Mouse (Mus musculus) 416B (cell line): ENCODE data around the gene Esd.

Source experiments
- DNase-seq: peaks from one replicate; pipeline ENCODE4 v3.0.0; 2011; ENCODE audit warnings: low read depth

Gene Esd

DNA sequence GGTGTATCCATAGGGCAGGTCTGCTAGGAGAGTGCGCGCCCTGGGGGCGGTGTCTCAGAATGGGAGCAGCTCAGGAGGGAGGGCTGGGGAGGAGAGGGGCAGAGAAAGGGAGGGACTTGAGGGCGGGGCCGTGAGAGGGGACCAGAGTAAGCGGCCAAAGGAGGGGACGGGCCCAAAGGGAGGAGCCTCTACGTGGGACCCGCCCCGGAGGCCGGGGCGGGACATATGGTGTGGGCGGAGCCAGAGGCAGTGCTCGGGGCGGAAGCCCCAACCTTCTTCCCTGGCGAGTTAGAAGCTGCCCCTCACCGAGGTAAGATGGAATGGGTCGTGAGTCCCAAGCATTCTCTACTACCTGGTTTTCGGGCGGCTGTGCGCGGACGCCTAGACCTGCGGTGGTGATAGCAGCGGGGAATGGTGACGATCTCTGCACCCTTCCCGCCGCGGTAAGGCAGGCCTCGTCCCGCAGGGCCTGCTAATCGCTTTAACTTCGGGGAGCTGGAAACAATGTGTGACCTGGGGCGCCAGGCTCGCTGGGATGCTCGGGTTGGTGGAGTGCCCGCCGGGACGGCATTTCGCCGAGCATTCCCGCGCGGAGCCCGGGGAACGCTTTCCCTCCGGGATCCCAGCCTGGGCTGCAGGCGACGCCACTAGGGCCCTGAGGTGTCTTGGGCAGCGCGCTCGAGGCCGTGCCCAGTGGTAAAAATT lies at the start of gene Esd:
Gene Esd (plus strand): TSS at position 219 of the 705 bp plus-strand sequence.
- DNase-seq, result peak; percentile 96

DNA sequence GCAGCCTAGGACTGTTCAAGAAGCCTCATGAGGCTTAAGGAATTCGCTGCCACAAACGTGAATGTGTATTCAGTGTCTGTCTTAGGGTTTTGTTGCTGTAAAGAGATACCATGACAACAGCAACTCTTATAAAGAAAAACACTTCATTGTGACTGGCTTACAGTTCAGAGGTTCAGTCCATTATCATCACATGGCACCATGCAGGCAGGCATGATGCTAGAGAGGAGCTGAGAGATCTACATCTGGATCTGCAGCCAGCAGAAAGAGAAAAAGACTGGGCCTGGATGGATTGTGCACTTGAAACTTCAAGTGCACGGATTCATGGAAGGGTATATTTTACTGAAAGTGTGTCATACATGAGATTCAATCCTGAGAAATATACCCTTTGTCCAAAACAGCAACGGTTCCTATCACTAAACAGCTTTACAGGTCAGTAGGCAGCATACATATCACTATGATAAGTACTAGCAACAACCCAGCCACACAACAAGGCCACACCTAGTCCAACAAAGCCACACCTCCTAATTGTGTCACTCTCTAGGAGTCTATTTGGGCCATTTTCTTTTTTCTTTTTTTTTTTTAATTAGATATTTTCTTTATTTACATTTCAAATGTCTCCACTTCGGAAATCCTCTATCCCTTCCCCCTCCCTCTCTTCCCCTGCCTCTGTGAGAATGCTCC lies 47.7 kb upstream of the Esd start:
- no peak for DNase-seq

DNA sequence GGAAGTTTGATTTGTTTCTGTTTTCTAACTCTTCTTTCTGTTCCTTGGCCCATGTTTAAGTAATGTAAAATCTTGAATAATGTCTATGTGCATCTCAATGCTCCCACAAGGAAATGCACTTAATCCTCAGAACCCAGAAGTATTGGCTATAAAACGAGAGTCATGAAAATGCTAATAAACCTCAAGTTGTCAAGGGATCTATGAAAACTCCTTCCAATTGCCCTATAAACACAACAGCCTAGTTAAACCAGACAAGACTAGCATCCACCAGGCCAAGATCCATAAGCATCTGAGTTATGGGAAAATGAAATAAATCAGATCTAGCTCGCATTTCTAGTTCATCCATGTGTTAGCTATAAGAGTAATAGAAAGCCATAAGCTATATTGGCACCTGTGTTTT lies 40.1 kb upstream of the Esd start:
- DNase-seq, result no peak

DNA sequence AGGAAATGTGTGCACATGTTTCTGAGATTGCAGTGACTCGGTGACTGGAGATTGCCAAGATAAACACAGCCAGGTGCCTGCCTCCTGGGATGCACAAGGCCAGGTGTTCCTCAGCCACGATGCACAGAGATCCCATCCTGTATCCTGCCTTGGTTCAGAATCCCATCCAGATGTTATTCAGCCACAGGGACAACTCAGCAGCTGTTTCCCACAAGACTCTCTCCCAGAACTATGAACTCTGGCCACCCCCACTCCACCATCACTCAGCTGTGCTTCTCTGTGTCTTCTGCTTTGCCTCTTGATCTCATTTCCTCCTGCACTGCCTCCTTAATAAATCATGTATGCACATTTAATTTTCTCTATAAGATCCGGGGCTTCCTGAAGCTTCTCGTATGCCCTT lies 35.3 kb upstream of the Esd start:
- DNase-seq, result no peak

DNA sequence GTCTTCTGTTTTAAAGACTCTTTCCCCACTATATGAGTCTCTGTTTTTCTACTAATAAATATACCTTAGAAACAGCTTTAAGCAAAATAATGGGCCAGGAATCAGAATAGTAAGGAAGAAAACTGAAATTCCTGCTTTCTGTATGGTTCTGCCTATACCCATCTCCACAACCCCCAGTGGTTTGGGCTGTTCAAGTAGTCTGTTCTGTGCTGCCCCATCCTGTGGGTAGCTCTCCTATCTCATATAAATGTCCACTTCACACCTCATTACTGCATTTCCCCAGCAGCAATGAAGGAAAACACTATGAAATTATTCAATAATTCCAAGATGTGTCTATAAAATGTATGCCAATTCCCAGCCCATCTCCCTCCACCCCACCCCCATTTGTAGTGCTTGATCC lies 34.7 kb upstream of the Esd start:
- DNase-seq, result no peak

GRCm38 (mm10) chr14:74699241-74699640 lies 32.9 kb upstream of the Esd start:
- peak; percentile 72 for DNase-seq

- peak; percentile 74 for DNase-seq
These were observed 28.2 kb upstream of the Esd start for GRCm38 (mm10) chr14:74703930-74704329.

DNA sequence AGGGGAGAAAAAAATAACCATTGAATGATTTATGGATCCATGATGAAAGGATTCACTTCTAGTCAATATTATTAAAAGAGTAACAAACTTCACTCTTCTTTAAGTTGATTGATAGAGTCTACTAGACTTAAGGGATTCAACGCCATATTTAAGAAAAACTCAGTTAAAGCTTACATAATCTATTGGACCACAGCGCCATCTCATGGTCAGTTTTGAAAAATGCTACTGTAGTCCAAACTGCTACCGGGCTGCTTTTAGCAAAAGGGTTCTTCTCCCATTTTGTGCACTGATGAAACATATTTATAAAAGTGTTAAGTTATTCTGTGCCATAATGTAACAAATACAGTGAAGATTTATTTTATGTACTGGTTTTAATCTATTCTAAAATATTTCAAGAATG lies 23.0 kb upstream of the Esd start:
- peak; percentile 86 for DNase-seq

GRCm38 (mm10) chr14:74723541-74723940 lies 8.6 kb upstream of the Esd start:
- DNase-seq, result no peak

- DNase-seq, result no peak
These were observed 647 bp upstream of the Esd start for GRCm38 (mm10) chr14:74731221-74732078.

- peak; percentile 89 for DNase-seq
These were observed 1.3 kb downstream of the Esd start for GRCm38 (mm10) chr14:74733397-74733796.

DNA sequence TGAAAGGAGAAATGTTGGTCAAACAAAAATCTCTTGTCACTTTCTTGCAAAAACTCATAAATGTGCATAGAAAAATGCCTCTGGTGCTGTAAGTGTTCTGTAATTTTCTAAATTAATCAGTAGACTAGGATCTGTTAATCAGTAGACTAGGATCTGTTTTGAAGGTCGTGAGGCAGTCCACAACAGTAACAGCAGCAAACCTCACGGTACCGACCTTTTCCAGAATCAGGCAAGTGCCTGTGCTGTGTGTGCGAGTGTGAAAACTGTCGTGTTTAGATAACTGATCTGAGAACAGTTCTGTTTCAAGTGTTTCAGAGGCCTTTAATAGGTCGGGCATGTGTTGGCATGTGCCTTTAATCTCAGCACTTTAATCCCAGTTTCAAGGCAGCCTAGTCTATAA lies 3.4 kb downstream of the Esd start:
- DNase-seq, result no peak

DNA sequence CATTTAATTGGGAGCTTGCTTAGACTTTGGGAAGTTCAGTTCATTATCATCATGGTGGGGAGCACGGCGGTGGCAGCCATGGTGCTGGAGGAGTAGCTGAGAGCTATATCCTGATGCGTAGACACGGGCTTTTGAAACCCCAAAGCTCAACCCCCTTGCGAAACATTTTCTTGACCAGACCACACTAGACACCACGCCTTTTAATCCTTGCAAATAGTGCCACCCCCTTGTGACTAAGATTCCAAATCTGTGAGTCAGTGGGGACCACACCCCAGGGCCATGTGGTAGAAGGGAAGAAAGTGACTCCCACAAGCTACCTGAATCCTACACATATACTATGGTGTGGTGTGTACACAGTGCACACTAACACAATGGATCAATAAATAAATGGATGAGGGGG lies 4.8 kb downstream of the Esd start:
- peak; percentile 79 for DNase-seq

DNA sequence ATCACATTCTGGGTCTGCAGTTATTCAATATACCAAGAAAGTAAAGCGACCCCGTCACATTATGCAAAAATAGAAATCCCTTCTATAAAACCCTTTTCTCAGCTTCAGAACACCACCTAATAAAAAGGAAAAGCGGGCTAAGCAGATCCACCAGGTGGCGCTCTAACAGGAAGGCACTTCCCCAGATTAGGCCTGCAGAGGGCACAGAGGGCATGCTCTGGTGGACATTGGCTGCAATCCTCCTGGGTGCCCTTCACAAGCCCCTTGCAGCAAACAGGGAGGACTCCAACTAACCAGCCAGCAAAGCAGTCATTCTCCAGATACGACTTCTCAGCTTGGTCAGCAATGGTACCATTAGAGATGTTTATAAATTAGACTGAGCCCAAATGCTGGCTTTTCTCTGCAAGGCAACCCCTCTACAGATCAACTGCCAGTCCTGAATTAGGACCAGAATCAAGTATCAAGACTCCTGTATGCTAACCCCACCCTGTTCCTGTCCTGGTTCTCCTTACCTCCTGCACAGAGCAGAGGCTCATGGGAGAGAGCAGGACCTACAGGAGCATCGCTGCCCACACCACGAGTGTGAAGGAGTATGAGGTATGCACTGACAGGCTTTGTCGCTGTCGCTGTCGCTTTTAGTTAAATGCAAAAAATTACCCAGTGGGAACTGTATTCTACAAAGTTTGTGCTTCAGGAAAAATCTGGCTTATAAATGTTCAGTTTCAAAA lies 32.3 kb downstream of the Esd start:
- peak; percentile 76 for DNase-seq

DNA sequence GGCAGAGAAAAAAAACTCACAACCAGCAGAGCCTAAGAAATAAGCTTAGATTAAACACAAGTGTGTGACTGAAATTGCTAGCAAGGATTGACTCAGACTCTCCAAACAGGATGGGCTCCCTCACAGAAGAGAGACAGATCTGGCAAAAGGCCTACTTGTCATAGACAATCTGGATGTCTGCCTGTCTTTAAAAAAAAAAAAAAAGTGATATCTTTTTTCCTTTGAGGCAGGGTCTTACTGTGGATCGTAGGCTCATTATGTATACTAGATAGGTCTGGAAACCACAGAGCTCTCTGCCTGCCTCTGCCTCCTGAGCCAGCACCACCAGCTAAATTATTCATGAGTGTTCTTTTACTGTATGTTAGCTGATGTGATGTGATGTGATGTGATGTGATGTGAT lies 35.8 kb downstream of the Esd start:
- DNase-seq, result no peak

DNA sequence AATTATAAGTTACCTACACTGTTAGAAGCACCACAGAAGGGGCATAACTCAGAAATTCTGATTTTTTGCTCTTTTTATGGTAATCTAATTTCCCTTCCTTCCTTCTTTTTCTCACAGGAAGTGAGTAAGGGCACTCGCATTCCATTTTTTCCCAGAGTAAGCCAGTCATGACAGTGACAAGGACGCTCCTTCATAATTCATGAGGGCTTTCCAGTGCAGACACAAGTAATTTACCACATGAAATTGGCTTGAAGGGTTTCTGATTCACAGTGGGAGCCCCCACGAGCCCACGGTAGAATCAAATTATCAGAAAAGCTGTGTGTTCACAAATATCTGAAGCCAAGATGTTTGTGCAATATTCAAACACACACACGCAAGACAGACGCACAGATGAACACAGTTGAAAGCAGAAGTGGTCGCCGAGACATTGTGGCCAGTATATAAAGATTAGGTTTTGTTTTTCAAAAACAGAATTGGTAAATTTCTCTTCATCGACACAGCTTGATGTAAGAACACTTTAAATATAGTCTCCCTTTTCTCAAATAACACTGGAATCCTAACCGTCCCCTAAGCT lies 42.0 kb downstream of the Esd start:
- peak; percentile 20 for DNase-seq

DNA sequence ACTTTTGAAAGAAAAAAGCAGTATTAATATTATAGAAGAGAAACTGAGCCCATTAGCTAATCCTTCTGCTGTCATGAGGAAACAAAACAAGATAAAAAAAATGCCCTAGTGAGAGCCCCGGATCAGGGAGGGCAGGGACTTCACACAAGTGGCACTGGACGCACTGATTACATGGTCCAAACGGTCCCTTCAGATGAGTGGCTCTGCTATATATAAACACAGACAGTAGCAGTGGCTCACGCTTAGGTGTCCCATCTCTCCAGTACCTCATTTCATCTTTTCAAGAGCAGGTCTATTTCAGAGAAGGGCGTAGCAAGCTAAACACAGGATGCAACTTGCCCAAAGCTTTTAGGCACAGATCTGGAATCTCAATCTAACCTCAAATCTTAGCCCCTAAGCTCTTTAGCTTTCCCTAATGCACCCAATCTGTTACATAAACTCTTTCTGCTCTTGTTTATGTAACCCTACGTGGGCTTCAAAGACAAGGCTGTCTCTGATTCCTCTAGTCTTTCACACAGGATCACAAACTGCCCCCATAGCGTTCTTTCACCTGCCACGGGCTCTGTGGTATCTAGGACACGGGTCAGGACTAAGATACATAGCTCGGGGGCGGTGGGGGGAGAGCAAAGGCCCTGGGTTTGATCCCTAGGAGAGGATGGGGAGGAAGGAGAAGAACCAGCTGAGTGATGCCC lies 52.3 kb downstream of the Esd start:
- DNase-seq, result no peak

GRCm38 (mm10) chr14:74787717-74788116 lies 55.6 kb downstream of the Esd start:
- no peak for DNase-seq

DNA sequence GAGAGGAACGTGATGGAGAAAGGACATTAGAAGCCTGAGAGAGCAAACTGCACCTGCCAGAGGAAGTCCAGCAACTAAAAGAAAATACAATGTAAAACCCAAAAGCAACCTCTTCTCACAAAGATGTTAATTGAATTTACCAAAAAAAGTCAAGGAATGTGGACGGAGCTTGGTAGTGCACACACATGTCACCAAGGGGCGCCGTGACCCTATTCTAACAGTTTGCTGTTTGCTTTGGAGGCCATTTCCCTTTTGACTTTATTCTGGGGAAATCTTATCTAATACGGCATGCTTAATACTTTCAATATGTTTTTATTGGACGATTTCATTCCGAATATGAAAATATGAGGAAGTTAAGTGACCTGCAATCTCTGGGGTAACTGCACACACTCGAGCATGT lies 56.7 kb downstream of the Esd start:
- peak; percentile 33 for DNase-seq

GRCm38 (mm10) chr14:74790535-74790934 lies 58.4 kb downstream of the Esd start:
- no peak for DNase-seq

- no peak for DNase-seq
These were observed 60.7 kb downstream of the Esd start for GRCm38 (mm10) chr14:74792793-74793192.
